Mouse (Mus musculus): ENCODE measurements around the gene Elavl4.

Elavl4 gene

GRCm38 (mm10) chr4:110161600-110161999 is 190.1 kb downstream of the Elavl4 start:
- DNase-seq (ENCODE audit: low read depth): no peak

DNA sequence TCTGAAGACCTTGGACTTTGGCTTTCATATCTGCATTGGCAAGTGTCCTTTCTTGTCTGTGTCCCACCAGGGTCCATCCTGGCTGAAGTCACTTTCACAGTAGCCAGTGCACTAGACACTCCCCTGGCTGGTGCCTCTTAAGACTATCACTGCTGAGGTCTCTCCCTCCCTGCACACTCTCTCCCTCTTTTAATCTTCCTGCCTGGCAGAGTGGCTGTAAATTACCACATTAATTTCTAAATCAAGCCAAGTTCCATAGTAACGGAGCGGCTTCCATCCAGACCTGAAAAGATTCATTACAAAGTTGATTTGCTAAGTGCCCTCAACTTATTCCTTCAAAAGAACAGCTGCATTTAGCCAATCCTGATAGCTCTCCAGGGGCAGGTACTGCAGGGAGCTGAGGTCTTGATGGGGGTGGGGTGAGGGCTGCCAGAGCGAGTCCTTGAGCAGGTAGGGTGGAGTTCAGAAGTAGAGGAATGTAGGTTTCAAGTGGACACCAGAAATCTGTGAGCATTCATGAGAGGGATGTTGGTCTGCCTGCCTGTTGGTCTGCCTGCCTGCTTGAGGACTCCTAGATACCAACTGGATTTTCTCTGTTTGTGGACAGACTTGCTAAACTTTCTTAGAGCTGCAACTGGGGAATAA is 194.1 kb downstream of the Elavl4 start:
- DNase-seq (ENCODE audit: low read depth): no peak

DNA sequence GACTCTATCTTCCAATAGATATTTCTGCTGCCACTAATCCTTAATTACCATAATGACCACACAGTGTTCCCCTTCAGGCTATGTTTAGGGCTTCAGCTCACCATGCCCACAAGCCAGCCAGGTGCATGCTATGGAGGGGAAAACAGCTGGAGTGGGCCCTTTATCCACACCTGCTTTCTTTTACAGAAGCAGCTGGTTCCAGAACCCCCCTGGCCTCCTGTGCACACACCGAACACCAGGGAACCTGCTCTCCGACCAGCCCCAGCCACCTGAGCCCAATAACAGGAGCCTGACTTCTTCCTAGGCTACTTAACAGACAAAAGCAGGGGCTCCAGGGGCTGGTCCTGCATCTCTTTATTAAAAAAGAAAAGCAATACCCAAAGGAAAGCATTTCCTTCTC is 195.8 kb downstream of the Elavl4 start:
- no peak for DNase-seq (ENCODE audit: low read depth)
